Comparison of ENCODE assay signal across 15 mouse cellular contexts in genomic region chr15:35240416-35241212, GRCm38 (mm10).
"Had no signal": no experiment of that assay in that cellular context is flagged by ENCODE, and none has a peak within 500 bp of the region (broad histone marks: within the 10 kb centered on the region; RNA-seq: fewer than 3 reads in every experiment).

No protein-coding gene starts in this region.

- ATAC-seq: intestine, embryonic 16.5 days; midbrain, embryonic 15.5 days had no signal

- H3K27ac ChIP-seq: limb, embryonic 10.5 days; limb, embryonic 13.5 days; midbrain, embryonic 15.5 days had no signal

- DNase-seq: kidney, adult 18-20 months; kidney, adult 9 months; kidney, postnatal 14 days; kidney, postnatal 4 days; lung, adult 18-20 months; lung, postnatal 14 days; lung, postnatal 4 days; thymus, adult 18-20 months; thymus, postnatal 36 days had no signal

- H3K36me3 ChIP-seq: limb, embryonic 10.5 days; limb, embryonic 13.5 days; midbrain, embryonic 15.5 days had no signal

- H3K27me3 ChIP-seq: limb, embryonic 13.5 days; midbrain, embryonic 15.5 days had no signal

- H3K4me2 ChIP-seq: limb, embryonic 13.5 days; midbrain, embryonic 11.5 days; midbrain, embryonic 15.5 days had no signal

- H3K4me3 ChIP-seq: limb, embryonic 10.5 days; limb, embryonic 13.5 days; midbrain, embryonic 15.5 days; myocyte had no signal

- H3K9ac ChIP-seq: limb, embryonic 13.5 days; midbrain, embryonic 15.5 days had no signal

- H3K4me1 ChIP-seq: limb, embryonic 10.5 days; limb, embryonic 13.5 days; midbrain, embryonic 15.5 days had no signal

- H3K9me3 ChIP-seq: limb, embryonic 10.5 days; limb, embryonic 13.5 days; midbrain, embryonic 15.5 days had no signal
